Comparison of ENCODE assay signal across 27 mouse cellular contexts in the genomic region with DNA sequence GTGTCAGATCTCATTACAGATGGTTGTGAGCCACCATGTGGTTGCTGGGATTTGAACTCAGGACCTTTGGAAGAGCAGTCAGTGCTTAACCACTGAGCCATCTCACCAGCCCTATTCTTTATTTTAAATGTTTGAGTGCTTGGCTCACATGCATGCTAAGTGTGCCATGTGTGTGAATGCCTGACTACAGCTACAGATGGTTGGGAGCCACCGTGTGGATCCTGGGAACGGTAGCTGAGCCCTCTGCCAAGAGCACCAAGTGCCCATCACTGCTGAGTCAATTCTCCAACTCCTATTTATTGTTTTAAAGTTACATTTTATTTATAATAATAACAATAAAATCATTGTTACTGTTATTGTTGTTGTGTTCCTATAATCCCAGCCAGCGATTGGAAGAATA.
"Had no signal": no experiment of that assay in that cellular context is flagged by ENCODE, and none has a peak within 500 bp of the region (broad histone marks: within the 10 kb centered on the region; RNA-seq: fewer than 3 reads in every experiment).

No protein-coding gene starts in this region.

- H3K27ac ChIP-seq: heart, adult 2 months; heart, embryonic 13.5 days; heart, embryonic 15.5 days; hindbrain, embryonic 13.5 days; hindbrain, embryonic 15.5 days; hindbrain, postnatal 0 days; kidney, embryonic 15.5 days; kidney, postnatal 0 days; limb, embryonic 13.5 days; limb, embryonic 15.5 days; liver, embryonic 12.5 days; liver, embryonic 14.5 days had no signal

- H3K27me3 ChIP-seq: heart, embryonic 13.5 days; heart, embryonic 15.5 days; hindbrain, embryonic 13.5 days; hindbrain, embryonic 15.5 days; kidney, embryonic 15.5 days; limb, embryonic 15.5 days; liver, embryonic 12.5 days had no signal

- H3K4me2 ChIP-seq: heart, embryonic 11.5 days; heart, embryonic 13.5 days; heart, embryonic 15.5 days; hindbrain, embryonic 13.5 days; hindbrain, embryonic 15.5 days; kidney, embryonic 15.5 days; limb, embryonic 13.5 days; limb, embryonic 15.5 days; liver, embryonic 12.5 days had no signal

- H3K4me1 ChIP-seq: heart, embryonic 13.5 days; heart, embryonic 15.5 days; limb, embryonic 13.5 days had no signal

- H3K9ac ChIP-seq: heart, embryonic 13.5 days; heart, embryonic 15.5 days; hindbrain, embryonic 13.5 days; hindbrain, embryonic 15.5 days; kidney, embryonic 15.5 days; limb, embryonic 13.5 days; limb, embryonic 15.5 days; liver, embryonic 12.5 days; liver, embryonic 14.5 days had no signal

- DNase-seq: gastrocnemius, postnatal 14 days; gastrocnemius, postnatal 36 days; heart, adult 11 months; heart, adult 2 months; heart, postnatal 14 days; heart, postnatal 36 days; kidney, adult 11 months; kidney, adult 2 months; kidney, adult 9 months; kidney, postnatal 14 days; kidney, postnatal 36 days; layer of hippocampus, adult 9-11 months; layer of hippocampus, postnatal 36 days; left cerebral cortex, postnatal 4 days had no signal

- H3K9me3 ChIP-seq: heart, embryonic 13.5 days; heart, embryonic 15.5 days; hindbrain, embryonic 13.5 days; hindbrain, embryonic 15.5 days; kidney, embryonic 15.5 days; limb, embryonic 13.5 days; limb, embryonic 15.5 days; liver, embryonic 12.5 days had no signal

- H3K4me3 ChIP-seq: heart, adult 2 months; heart, embryonic 13.5 days; heart, embryonic 15.5 days; hindbrain, embryonic 13.5 days; hindbrain, embryonic 15.5 days; kidney, embryonic 15.5 days; limb, embryonic 13.5 days; limb, embryonic 15.5 days; liver, embryonic 12.5 days had no signal

- ATAC-seq: hindbrain, postnatal 0 days; intestine, embryonic 16.5 days; liver, embryonic 12.5 days had no signal

- H3K36me3 ChIP-seq: heart, embryonic 13.5 days; heart, embryonic 15.5 days; hindbrain, embryonic 13.5 days; hindbrain, embryonic 15.5 days; kidney, embryonic 15.5 days; limb, embryonic 13.5 days; limb, embryonic 15.5 days; liver, embryonic 12.5 days had no signal
